Mouse (Mus musculus): Measurements from ENCODE around the gene Mettl7a3.
"Not testable (repeated sequence)": the region's sequence is repeated elsewhere in the genome, so short reads cannot be mapped to it uniquely, and the experiment has no call there.

DNA sequence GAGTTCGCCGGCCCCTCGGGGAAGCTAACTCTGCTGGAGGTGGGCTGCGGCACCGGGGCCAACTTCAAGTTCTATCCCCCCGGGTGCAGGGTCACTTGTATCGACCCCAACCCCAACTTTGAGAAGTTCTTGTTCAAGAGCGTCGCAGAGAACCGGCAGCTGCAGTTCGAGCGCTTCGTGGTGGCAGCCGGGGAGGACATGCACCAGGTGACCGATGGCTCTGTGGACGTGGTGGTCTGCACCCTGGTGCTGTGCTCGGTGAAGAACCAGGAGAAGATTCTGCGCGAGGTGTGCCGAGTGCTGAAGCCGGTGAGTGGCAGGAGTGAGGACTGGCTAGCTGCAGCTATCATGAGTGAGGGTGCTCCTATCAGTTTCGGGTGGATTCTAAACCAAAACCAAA lies 18.7 kb downstream of the Mettl7a3 start:
- TF ChIP-seq CTCF, EP300 (IDR thresholded peaks at IDR 0.05; ENCODE audit: low read depth): not testable (repeated sequence)

Measured in liver, postnatal 0 days (tissue).